Mouse (Mus musculus): ENCODE measurements around the gene Kifc3. TPM values are rescaled to one million over a fixed set of nuclear protein-coding genes. Genes with fewer than 3 reads are reported as not detected.

Kifc3 gene
- 8.9 and 10.7 TPM in 2 replicates for polyA plus RNA-seq (2014; fragmentation: Nextera tagmentation; extraction: Ambion mirVana)

GRCm38 (mm10) chr8:95202649-95203275 is at the start of gene Kifc3:
Kifc3 (minus strand) TSS chr8:95202812.
- Histone ChIP-seq H3K36me3 (ENCODE audit: control insufficient read depth, insufficient read depth, low read length) (no peaks in the 10 kb centered on the region), H3K4me2 (ENCODE audit: low read length) (no peak within 1 kb of the TSS), H3K4me3 (ENCODE audit: low read depth, low read length) (no peak within 1 kb of the TSS), H3K4me1 (ENCODE audit: control insufficient read depth, insufficient read depth, low read length) (no peaks in the 10 kb centered on the region), H3K9me3 (replicated peaks; ENCODE audit: control insufficient read depth, low read length) (no peaks in the 10 kb centered on the region), H3K9ac (ENCODE audit: low read length) (no peak within 1 kb of the TSS), H3K27me3 (replicated peaks; ENCODE audit: control insufficient read depth, insufficient read depth, low read length) (no peaks in the 10 kb centered on the region), H3K27ac (ENCODE audit: low read depth, low read length) (no peak within 1 kb of the TSS)
- WGBS: 73% methylated on average over 14 of the region's 14 CpGs
- no peak for DNase-seq (ENCODE audit: low spot score)
- ATAC-seq: no peak

DNA sequence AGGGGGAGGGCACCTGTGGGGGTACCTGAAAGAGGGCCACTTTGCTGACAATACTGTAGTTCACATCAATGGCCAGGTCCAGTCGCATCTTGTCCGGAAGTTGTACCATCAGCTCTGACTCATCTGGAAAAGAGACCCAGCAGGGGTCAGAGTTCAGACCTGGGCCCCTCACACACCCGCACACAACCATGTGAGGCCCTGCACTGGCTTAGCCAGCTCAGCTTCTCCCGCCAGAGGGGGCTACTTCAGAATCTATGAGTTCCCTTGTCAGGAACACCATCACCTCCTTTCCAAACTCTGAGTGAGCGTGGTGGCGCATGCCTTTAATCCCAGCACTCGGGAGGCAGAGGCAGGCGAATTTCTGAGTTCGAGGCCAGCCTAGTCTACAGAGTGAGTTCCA is 49.4 kb upstream of the Kifc3 start:
- Histone ChIP-seq H3K9ac (ENCODE audit: low read length) (no peak overlapping the region), H3K27me3 (replicated peaks; ENCODE audit: control insufficient read depth, insufficient read depth, low read length) (no peaks in the 10 kb centered on the region), H3K4me1 (ENCODE audit: control insufficient read depth, insufficient read depth, low read length) (no peaks in the 10 kb centered on the region), H3K4me2 (ENCODE audit: low read length) (no peak overlapping the region), H3K27ac (ENCODE audit: low read depth, low read length) (no peak overlapping the region), H3K9me3 (replicated peaks; ENCODE audit: control insufficient read depth, low read length) (no peaks in the 10 kb centered on the region), H3K36me3 (ENCODE audit: control insufficient read depth, insufficient read depth, low read length) (no peaks in the 10 kb centered on the region), H3K4me3 (ENCODE audit: low read depth, low read length) (no peak overlapping the region)
- no peak for ATAC-seq
- WGBS: 68% methylated on average over 9 of the region's 9 CpGs
- DNase-seq (ENCODE audit: low spot score): no peak

- Histone ChIP-seq H3K4me3 (ENCODE audit: low read depth, low read length) (no peak overlapping the region), H3K9me3 (replicated peaks; ENCODE audit: control insufficient read depth, low read length) (no peaks in the 10 kb centered on the region), H3K27ac (ENCODE audit: low read depth, low read length) (no peak overlapping the region), H3K9ac (ENCODE audit: low read length) (no peak overlapping the region), H3K4me1 (ENCODE audit: control insufficient read depth, insufficient read depth, low read length) (peaks cover 11% of the 10 kb centered on the region), H3K36me3 (ENCODE audit: control insufficient read depth, insufficient read depth, low read length) (no peaks in the 10 kb centered on the region), H3K27me3 (replicated peaks; ENCODE audit: control insufficient read depth, insufficient read depth, low read length) (no peaks in the 10 kb centered on the region), H3K4me2 (ENCODE audit: low read length) (no peak overlapping the region)
- ATAC-seq (no peak), DNase-seq (ENCODE audit: low spot score) (no peak)
- WGBS: 58% methylated on average over 4 of the region's 4 CpGs
Measured at GRCm38 (mm10) chr8:95249847-95250246, 47.2 kb upstream of the Kifc3 start.

GRCm38 (mm10) chr8:95247277-95247676 is 44.7 kb upstream of the Kifc3 start:
- DNase-seq (ENCODE audit: low spot score) (no peak), ATAC-seq (no peak)
- no peak overlapping the region for H3K4me3 ChIP-seq (ENCODE audit: low read depth, low read length)

GRCm38 (mm10) chr8:95245180-95245579 is 42.6 kb upstream of the Kifc3 start:
- Histone ChIP-seq H3K27ac (ENCODE audit: low read depth, low read length) (peak overlapping the region; percentile 99), H3K4me3 (ENCODE audit: low read depth, low read length) (no peak overlapping the region), H3K9ac (ENCODE audit: low read length) (0 out of 2 replicates have a peak overlapping the region, but pooled peaks have one; percentile 21), H3K27me3 (replicated peaks; ENCODE audit: control insufficient read depth, insufficient read depth, low read length) (no peaks in the 10 kb centered on the region), H3K9me3 (replicated peaks; ENCODE audit: control insufficient read depth, low read length) (no peaks in the 10 kb centered on the region), H3K4me2 (ENCODE audit: low read length) (no peak overlapping the region), H3K4me1 (ENCODE audit: control insufficient read depth, insufficient read depth, low read length) (peaks cover 39% of the 10 kb centered on the region), H3K36me3 (ENCODE audit: control insufficient read depth, insufficient read depth, low read length) (no peaks in the 10 kb centered on the region)
- DNase-seq (ENCODE audit: low spot score) (peak; percentile 90), ATAC-seq (peak; percentile 22)
- WGBS: 25% methylated on average over 5 of the region's 5 CpGs

More at GRCm38 (mm10) chr8:95247277-95247676, 44.7 kb upstream of the Kifc3 start:
- no peak overlapping the region for H3K9ac ChIP-seq (ENCODE audit: low read length)
- WGBS: 84% methylated on average over 5 of the region's 5 CpGs
- no peaks in the 10 kb centered on the region for H3K9me3 ChIP-seq (replicated peaks; ENCODE audit: control insufficient read depth, low read length)
- no peak overlapping the region for H3K4me2 ChIP-seq (ENCODE audit: low read length)
- no peak overlapping the region for H3K27ac ChIP-seq (ENCODE audit: low read depth, low read length)
- no peaks in the 10 kb centered on the region for H3K27me3 ChIP-seq (replicated peaks; ENCODE audit: control insufficient read depth, insufficient read depth, low read length)
- H3K4me1 ChIP-seq (ENCODE audit: control insufficient read depth, insufficient read depth, low read length): peaks cover 34% of the 10 kb centered on the region
- no peaks in the 10 kb centered on the region for H3K36me3 ChIP-seq (ENCODE audit: control insufficient read depth, insufficient read depth, low read length)

GRCm38 (mm10) chr8:95243853-95244252 is 41.2 kb upstream of the Kifc3 start:
- 34% methylated on average over 4 of the region's 4 CpGs for WGBS
- H3K4me3 ChIP-seq (ENCODE audit: low read depth, low read length): no peak overlapping the region
- no peaks in the 10 kb centered on the region for H3K36me3 ChIP-seq (ENCODE audit: control insufficient read depth, insufficient read depth, low read length)
- DNase-seq (ENCODE audit: low spot score) (peak; percentile 66), ATAC-seq (peak; percentile 41)
- H3K4me1 ChIP-seq (ENCODE audit: control insufficient read depth, insufficient read depth, low read length): peaks cover 39% of the 10 kb centered on the region
- peak overlapping the region; percentile 20; the same call in 1 of the 2 replicates for H3K4me2 ChIP-seq (ENCODE audit: low read length)
- peak overlapping the region; percentile 99 for H3K27ac ChIP-seq (ENCODE audit: low read depth, low read length)
- 0 out of 2 replicates have a peak overlapping the region, but pooled peaks have one; percentile 29 for H3K9ac ChIP-seq (ENCODE audit: low read length)
- no peaks in the 10 kb centered on the region for H3K9me3 ChIP-seq (replicated peaks; ENCODE audit: control insufficient read depth, low read length)
- H3K27me3 ChIP-seq (replicated peaks; ENCODE audit: control insufficient read depth, insufficient read depth, low read length): no peaks in the 10 kb centered on the region

- Histone ChIP-seq H3K27ac (ENCODE audit: low read depth, low read length) (peak overlapping the region; percentile 99), H3K36me3 (ENCODE audit: control insufficient read depth, insufficient read depth, low read length) (no peaks in the 10 kb centered on the region), H3K9ac (ENCODE audit: low read length) (peak overlapping the region; percentile 49; the same call in 1 of the 2 replicates), H3K27me3 (replicated peaks; ENCODE audit: control insufficient read depth, insufficient read depth, low read length) (no peaks in the 10 kb centered on the region), H3K4me2 (ENCODE audit: low read length) (peak overlapping the region; percentile 20), H3K4me1 (ENCODE audit: control insufficient read depth, insufficient read depth, low read length) (peaks cover 39% of the 10 kb centered on the region), H3K4me3 (ENCODE audit: low read depth, low read length) (0 out of 2 replicates have a peak overlapping the region, but pooled peaks have one; percentile 3), H3K9me3 (replicated peaks; ENCODE audit: control insufficient read depth, low read length) (no peaks in the 10 kb centered on the region)
- WGBS: 4% methylated on average over 12 of the region's 12 CpGs
- peak; percentile 88 for ATAC-seq
- peak; percentile 98 for DNase-seq (ENCODE audit: low spot score)
Measured at GRCm38 (mm10) chr8:95242826-95243571, 40.4 kb upstream of the Kifc3 start.

GRCm38 (mm10) chr8:95242099-95242825 is 39.6 kb upstream of the Kifc3 start:
- peak; percentile 8 for DNase-seq (ENCODE audit: low spot score)
- no peak for ATAC-seq
- H3K4me3 ChIP-seq (ENCODE audit: low read depth, low read length): no peak overlapping the region
- H3K4me2 ChIP-seq (ENCODE audit: low read length): peak overlapping the region; percentile 19; the same call in 1 of the 2 replicates
- no peak overlapping the region for H3K9ac ChIP-seq (ENCODE audit: low read length)
- peak overlapping the region; percentile 99 for H3K27ac ChIP-seq (ENCODE audit: low read depth, low read length)
- H3K27me3 ChIP-seq (replicated peaks; ENCODE audit: control insufficient read depth, insufficient read depth, low read length): no peaks in the 10 kb centered on the region
- peaks cover 39% of the 10 kb centered on the region for H3K4me1 ChIP-seq (ENCODE audit: control insufficient read depth, insufficient read depth, low read length)
- H3K9me3 ChIP-seq (replicated peaks; ENCODE audit: control insufficient read depth, low read length): no peaks in the 10 kb centered on the region
- no peaks in the 10 kb centered on the region for H3K36me3 ChIP-seq (ENCODE audit: control insufficient read depth, insufficient read depth, low read length)
- 80% methylated on average over 26 of the region's 26 CpGs for WGBS

Data from forebrain, embryonic 14.5 days (tissue).